In genomic region chr19:6847841-6848517, GRCm38 (mm10) we compare ENCODE assay signal across 7 mouse cellular contexts. TPM values are rescaled to one million over a fixed set of nuclear protein-coding genes. Genes with fewer than 3 reads are reported as not detected.
DNase-seq lines count a peak whose midpoint lies in the region; ATAC-seq and TF ChIP-seq lines count a peak whose summit lies in the region.

No protein-coding gene starts in this region.

- peak overlapping the region; percentile 18 for H3K4me3 ChIP-seq in lung, embryonic 15.5 days
- peak overlapping the region; percentile 27 for H3K4me3 ChIP-seq in forebrain, embryonic 12.5 days (replicated peaks)
- H3K4me3 ChIP-seq in small intestine, adult 2 months (ENCODE audit: low read depth, low read length) = peak overlapping the region; percentile 27

- TF ChIP-seq POLR2A in small intestine, adult 2 months (IDR thresholded peaks at IDR 0.05; ENCODE audit: low read depth, low read length) = no peak

- H3K36me3 ChIP-seq in lung, embryonic 15.5 days = no peaks in the 10 kb centered on the region
- no peaks in the 10 kb centered on the region for H3K36me3 ChIP-seq in forebrain, embryonic 12.5 days (replicated peaks)
- no peaks in the 10 kb centered on the region; the same call in 1 of the 2 replicates for H3K36me3 ChIP-seq in small intestine, adult 2 months (ENCODE audit: control insufficient read depth, insufficient read depth, low read length)

- H3K4me1 ChIP-seq in lung, embryonic 15.5 days = peaks cover 8% of the 10 kb centered on the region; the same call in 1 of the 2 replicates
- peaks cover 8% of the 10 kb centered on the region for H3K4me1 ChIP-seq in forebrain, embryonic 12.5 days
- peaks cover 21% of the 10 kb centered on the region for H3K4me1 ChIP-seq in small intestine, adult 2 months (ENCODE audit: control insufficient read depth, insufficient read depth, insufficient read length, low read length)

- no peaks in the 10 kb centered on the region for H3K9me3 ChIP-seq in lung, embryonic 15.5 days
- no peaks in the 10 kb centered on the region for H3K9me3 ChIP-seq in forebrain, embryonic 12.5 days

- H3K4me2 ChIP-seq in lung, embryonic 15.5 days = peak overlapping the region; percentile 48
- peak overlapping the region; percentile 46 for H3K4me2 ChIP-seq in forebrain, embryonic 12.5 days

- DNase-seq in lung, postnatal 14 days = no peak
- peak; percentile 37 for DNase-seq in kidney, postnatal 10 days
- no peak for DNase-seq in layer of hippocampus, postnatal 14 days (ENCODE audit: low spot score in 2 of 2)

- no peak for ATAC-seq in lung, embryonic 15.5 days (ENCODE audit: borderline replicate concordance, extremely low read depth, low FRiP score, low TSS enrichment)
- no peak for ATAC-seq in forebrain, embryonic 12.5 days (ENCODE audit: low FRiP score)
- no peak for ATAC-seq in megakaryocyte progenitor cell, adult 5-6 weeks (replicated peaks; ENCODE audit: poor library complexity)

- no peak overlapping the region for H3K27ac ChIP-seq in lung, embryonic 15.5 days
- no peak overlapping the region for H3K27ac ChIP-seq in forebrain, embryonic 12.5 days
- no peak overlapping the region for H3K27ac ChIP-seq in small intestine, adult 2 months (ENCODE audit: insufficient read depth, low read depth, low read length)

- WGBS in lung, embryonic 15.5 days = 8% methylated on average over 27 of the region's 31 CpGs
- WGBS in forebrain, embryonic 12.5 days = 2% methylated on average over 31 of the region's 31 CpGs
- WGBS in small intestine, adult 2 months = 19% methylated on average over 31 of the region's 31 CpGs

- TF ChIP-seq CTCF in small intestine, adult 2 months (IDR thresholded peaks at IDR 0.05; ENCODE audit: extremely low read depth, insufficient read length, insufficient replicate concordance, low read depth, low read length) = no peak

- peaks cover 66% of the 10 kb centered on the region for H3K27me3 ChIP-seq in lung, embryonic 15.5 days
- H3K27me3 ChIP-seq in forebrain, embryonic 12.5 days = peaks cover 68% of the 10 kb centered on the region
- no peaks in the 10 kb centered on the region for H3K27me3 ChIP-seq in small intestine, adult 2 months (ENCODE audit: control insufficient read depth, insufficient read depth, low read length)

- no peak overlapping the region for H3K9ac ChIP-seq in lung, embryonic 15.5 days
- H3K9ac ChIP-seq in forebrain, embryonic 12.5 days = no peak overlapping the region

RNA-seq across cellular contexts. Expression of gene Rps6ka4, which starts 7.5 kb away (rescaled TPM):
- polyA plus RNA-seq in lung, embryonic 15.5 days (2015; fragmentation: Nextera tagmentation; extraction: Ambion mirVana) = 33.4 and 36.1 TPM in 2 replicates
- polyA plus RNA-seq in forebrain, embryonic 12.5 days (2016; fragmentation: Nextera tagmentation; extraction: Ambion mirVana) = 6.2 and 8.2 TPM in 2 replicates
- 32.5 and 55.4 TPM in 2 replicates for polyA plus RNA-seq in small intestine, adult 2 months (2012; rRNA removed)
- 1.0 and 4.1 TPM in 2 replicates for total RNA-seq in megakaryocyte progenitor cell, adult 5-6 weeks (2015)
- 3.8 and 4.3 TPM in 2 replicates for total RNA-seq in megakaryocyte progenitor cell, adult 5-6 weeks (2017)
- total RNA-seq in layer of hippocampus, postnatal 14 days (2021) = 10 to 100 TPM; 27.9 to 30.6 TPM

RNA-seq across cellular contexts. Expression of gene Ccdc88b, which starts 10.0 kb away (rescaled TPM):
- polyA plus RNA-seq in lung, embryonic 15.5 days (2015; fragmentation: Nextera tagmentation; extraction: Ambion mirVana) = 1.3 and 1.7 TPM in 2 replicates
- polyA plus RNA-seq in forebrain, embryonic 12.5 days (2016; fragmentation: Nextera tagmentation; extraction: Ambion mirVana) = 0.43 and 1.1 TPM in 2 replicates
- polyA plus RNA-seq in small intestine, adult 2 months (2012; rRNA removed) = 17.9 and 34.6 TPM in 2 replicates
- total RNA-seq in megakaryocyte progenitor cell, adult 5-6 weeks (2015) = 6.9 and 7.6 TPM in 2 replicates
- 48.6 and 53.0 TPM in 2 replicates for total RNA-seq in megakaryocyte progenitor cell, adult 5-6 weeks (2017)
- total RNA-seq in layer of hippocampus, postnatal 14 days (2021) = 1 to 10 TPM; 4.1 to 5.8 TPM
